ENCODE assay signal across 9 mouse cellular contexts in the genomic region with DNA sequence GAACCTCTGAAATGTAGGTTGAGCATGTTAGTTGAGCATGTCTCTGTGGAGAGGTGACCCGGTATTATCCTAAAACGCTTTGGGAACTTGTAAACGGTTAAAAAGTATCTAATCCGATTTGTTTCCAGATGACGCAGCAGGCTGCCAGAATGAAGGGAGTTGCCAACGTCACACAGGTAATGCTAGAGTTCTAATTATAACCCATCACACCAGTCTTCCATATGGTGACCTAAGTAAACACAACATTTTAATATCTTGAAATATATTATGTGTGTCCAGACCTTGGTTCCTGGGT. TPM values are rescaled to one million over a fixed set of nuclear protein-coding genes. Genes with fewer than 3 reads are reported as not detected.
A peak's percentile ranks its signal among the peaks of the same experiment; 100 is the strongest.
DNase-seq lines count a peak whose midpoint lies in the region; ATAC-seq lines count a peak whose summit lies in the region.
"Had no signal": no experiment of that assay in that cellular context is flagged by ENCODE, and none has a peak within 500 bp of the region (broad histone marks: within the 10 kb centered on the region; RNA-seq: fewer than 3 reads in every experiment).

No protein-coding gene starts in this region.

- peak overlapping the region; percentile 31; the same call in 1 of the 2 replicates for H3K27ac ChIP-seq in heart, embryonic 10.5 days
- H3K27ac ChIP-seq in hindbrain, embryonic 15.5 days (replicated peaks) = no peak overlapping the region
- no peak overlapping the region for H3K27ac ChIP-seq in midbrain, embryonic 15.5 days

- H3K9me3 ChIP-seq in heart, embryonic 10.5 days = no peaks in the 10 kb centered on the region
- no peaks in the 10 kb centered on the region for H3K9me3 ChIP-seq in hindbrain, embryonic 15.5 days
- no peaks in the 10 kb centered on the region for H3K9me3 ChIP-seq in midbrain, embryonic 15.5 days

- H3K4me2 ChIP-seq in hindbrain, embryonic 15.5 days = peak overlapping the region; percentile 70
- H3K4me2 ChIP-seq in midbrain, embryonic 15.5 days = peak overlapping the region; percentile 52

- H3K36me3 ChIP-seq in heart, embryonic 10.5 days = no peaks in the 10 kb centered on the region
- no peaks in the 10 kb centered on the region for H3K36me3 ChIP-seq in hindbrain, embryonic 15.5 days
- H3K36me3 ChIP-seq in midbrain, embryonic 15.5 days (replicated peaks) = no peaks in the 10 kb centered on the region

- ATAC-seq in hindbrain, embryonic 15.5 days (ENCODE audit: low FRiP score, low read depth) = no peak
- ATAC-seq in midbrain, embryonic 15.5 days (replicated peaks) = no peak

- H3K9ac ChIP-seq in hindbrain, embryonic 15.5 days = peak overlapping the region; percentile 39; the same call in 1 of the 2 replicates
- H3K9ac ChIP-seq in midbrain, embryonic 15.5 days = peak overlapping the region; percentile 84; the same call in 1 of the 2 replicates

- H3K4me3 ChIP-seq in heart, embryonic 10.5 days = peak overlapping the region; percentile 96
- H3K4me3 ChIP-seq in hindbrain, embryonic 15.5 days = peak overlapping the region; percentile 90
- peak overlapping the region; percentile 83 for H3K4me3 ChIP-seq in midbrain, embryonic 15.5 days

- WGBS in heart, embryonic 10.5 days = 1% methylated on average over 6 of the region's 6 CpGs
- 3% methylated on average over 6 of the region's 6 CpGs for WGBS in hindbrain, embryonic 15.5 days
- WGBS in midbrain, embryonic 15.5 days = 3% methylated on average over 6 of the region's 6 CpGs

- H3K27me3 ChIP-seq in heart, embryonic 10.5 days (ENCODE audit: insufficient read depth, poor library complexity, severe bottlenecking) = peaks cover 8% of the 10 kb centered on the region; the same call in 1 of the 2 replicates
- H3K27me3 ChIP-seq in hindbrain, embryonic 15.5 days = no peaks in the 10 kb centered on the region
- H3K27me3 ChIP-seq in midbrain, embryonic 15.5 days (replicated peaks) = no peaks in the 10 kb centered on the region

- no peak for DNase-seq in heart, embryonic 10.5 days (ENCODE audit: low spot score)
- no peak for DNase-seq in heart, adult 18-20 months
- peak; percentile 9 for DNase-seq in thymus, postnatal 14 days
- DNase-seq in thymus, postnatal 25 days = no peak
- no peak for DNase-seq in urinary bladder, postnatal 4 days (ENCODE audit: low spot score in 2 of 2)
- no peak for DNase-seq in left cerebral cortex, adult 18-20 months (ENCODE audit: low spot score in 2 of 2)

- H3K4me1 ChIP-seq in heart, embryonic 10.5 days = 0 out of 2 replicates have a peak, but pooled peaks cover 2% of the 10 kb centered on the region
- peaks cover 19% of the 10 kb centered on the region for H3K4me1 ChIP-seq in hindbrain, embryonic 15.5 days (replicated peaks)
- peaks cover 15% of the 10 kb centered on the region for H3K4me1 ChIP-seq in midbrain, embryonic 15.5 days

RNA-seq across cellular contexts. Expression of a gene that starts 0.7 kb away (rescaled TPM):
- 13.9 and 14.2 TPM in 2 replicates for polyA plus RNA-seq in heart, embryonic 10.5 days (2016; fragmentation: Nextera tagmentation; extraction: Ambion mirVana)
- 10 to 100 TPM; 27.6 to 34.6 TPM for total RNA-seq in heart, adult 18-20 months (2021)
- polyA plus RNA-seq in hindbrain, embryonic 15.5 days (2015; fragmentation: Nextera tagmentation; extraction: Ambion mirVana) = 15.1 and 15.2 TPM in 2 replicates
- 17.1 and 19.8 TPM in 2 replicates for polyA plus RNA-seq in midbrain, embryonic 15.5 days (2015; fragmentation: Nextera tagmentation; extraction: Ambion mirVana)
- 10 to 100 TPM; 57.7 to 86.6 TPM for total RNA-seq in left cerebral cortex, adult 18-20 months (2021)

RNA-seq across cellular contexts. Expression of a gene that starts 51.1 kb away (rescaled TPM):
- polyA plus RNA-seq in heart, embryonic 10.5 days (2016; fragmentation: Nextera tagmentation; extraction: Ambion mirVana) = not detected in 2 replicates
- total RNA-seq in heart, adult 18-20 months (2021) = not detected
- not detected in 2 replicates for polyA plus RNA-seq in hindbrain, embryonic 15.5 days (2015; fragmentation: Nextera tagmentation; extraction: Ambion mirVana)
- polyA plus RNA-seq in midbrain, embryonic 15.5 days (2015; fragmentation: Nextera tagmentation; extraction: Ambion mirVana) = not detected in 2 replicates
- not detected for total RNA-seq in left cerebral cortex, adult 18-20 months (2021)
- total RNA-seq: common myeloid progenitor, adult 5-6 weeks had no signal
